Mouse (Mus musculus) ovary, postnatal 14 days (tissue): ENCODE data around the gene Hmgxb4.

Experiments
- DNase-seq: peaks from one replicate; pipeline ENCODE4 v3.0.0; 2022; ENCODE audit warnings: low spot score

Hmgxb4 gene

GRCm38 (mm10) chr8:75071627-75072346, 78.6 kb downstream of the Hmgxb4 start:
- DNase-seq, result peak; percentile 82

- DNase-seq, result no peak
Observed at GRCm38 (mm10) chr8:75074876-75075275, 81.7 kb downstream of the Hmgxb4 start.

- no peak for DNase-seq
Observed at GRCm38 (mm10) chr8:75078215-75078614, 85.1 kb downstream of the Hmgxb4 start.

- DNase-seq, result no peak
Observed at GRCm38 (mm10) chr8:75078851-75079250, 85.7 kb downstream of the Hmgxb4 start.
